Mouse (Mus musculus) bone marrow macrophage, adult 2 months (primary cell): Measurements from ENCODE around the gene Crb2.

Experiments
- CTCF ChIP-seq: IDR thresholded peaks from 2 replicates; pipeline ENCODE4 v1.5.1; 2012; ENCODE audit warnings: low read depth, mild to moderate bottlenecking, low read length, moderate library complexity
- POLR2A ChIP-seq: IDR thresholded peaks from 2 replicates; pipeline ENCODE4 v1.6.1; 2012; ENCODE audit warnings: mild to moderate bottlenecking, low read depth, low read length, borderline replicate concordance

GRCm38 (mm10) chr2:37734979-37735806 is 40.9 kb upstream of the Crb2 start:
- TF ChIP-seq CTCF = no peak
- no peak for TF ChIP-seq POLR2A
